Mouse (Mus musculus) neural tube, embryonic 14.5 days (tissue): ENCODE measurements around the gene Gm10037. TPM values are rescaled to one million over a fixed set of nuclear protein-coding genes. Genes with fewer than 3 reads are reported as not detected.
"Not testable (repeated sequence)": the region's sequence is repeated elsewhere in the genome, so short reads cannot be mapped to it uniquely, and the experiment has no call there.

Source experiments
- ATAC-seq: fragments of 200-750 bp; cut with Nextera tagmentation; 2 replicates; pipeline ENCODE4 v1.8.0; 2017; ENCODE audit warnings: low read depth, mild to moderate bottlenecking, moderate TSS enrichment, moderate library complexity
- H3K27ac ChIP-seq: fragments of 300-500 bp; sonication (generic); 2 replicates; pipeline ENCODE4 v1.5.1; 2014; ENCODE audit warnings: low read depth, mild to moderate bottlenecking, control low read depth, low read length, moderate library complexity, mixed read lengths
- H3K27me3 ChIP-seq: fragments of 300-500 bp; sonication (generic); 2 replicates; pipeline ENCODE4 v1.6.1; 2014; ENCODE audit warnings: low read length; ENCODE audit not compliant: control insufficient read depth, insufficient read depth
- H3K36me3 ChIP-seq: fragments of 300-500 bp; sonication (generic); 2 replicates; pipeline ENCODE4 v1.6.1; 2014; ENCODE audit warnings: low read length, mixed read lengths; ENCODE audit not compliant: control insufficient read depth, insufficient read depth
- H3K4me1 ChIP-seq: fragments of 300-500 bp; sonication (generic); 2 replicates; pipeline ENCODE4 v1.6.1; 2014; ENCODE audit warnings: low read length; ENCODE audit not compliant: control insufficient read depth, insufficient read depth
- H3K4me2 ChIP-seq: fragments of 300-500 bp; sonication (generic); 2 replicates; pipeline ENCODE4 v1.6.1; 2014; ENCODE audit warnings: mild to moderate bottlenecking, low read depth, low read length, control low read depth
- H3K4me3 ChIP-seq: fragments of 300-500 bp; sonication (generic); 2 replicates; pipeline ENCODE4 v1.5.1; 2014; ENCODE audit warnings: low read depth, low read length, control low read depth, mixed read lengths
- H3K9ac ChIP-seq: fragments of 300-500 bp; sonication (generic); replicated peaks from 2 replicates; pipeline ENCODE4 v1.6.1; 2014; ENCODE audit warnings: low read depth, mild to moderate bottlenecking, control low read depth, low read length, mixed read lengths
- H3K9me3 ChIP-seq: fragments of 300-500 bp; sonication (generic); 2 replicates; pipeline ENCODE4 v1.6.1; 2016; ENCODE audit warnings: low read length; ENCODE audit not compliant: control insufficient read depth
- WGBS: fragments of 180-500 bp; shearing (Covaris S2); extraction: QIAGEN DNeasy Blood & Tissue Kit; methylation state at CpG from one replicate; pipeline ENCODE4 v1.1.7; 2014; 5-methylcytosine and 5-hydroxymethylcytosine counted together
- polyA plus RNA-seq: library from polyadenylated mRNA; unstranded; fragments of >200 nt; fragmentation: Nextera tagmentation; extraction: Ambion mirVana; gene quantifications from 2 replicates; pipeline ENCODE4 v1.2.1, GENCODE M21; 2014

The Gm10037 gene
- polyA plus RNA-seq, 1 experiment from 2014 or later = 8.3 TPM

- Histone ChIP-seq H3K36me3 (no peaks in the 10 kb centered on the region), H3K27me3 (no peaks in the 10 kb centered on the region), H3K9me3 (no peaks in the 10 kb centered on the region), H3K27ac (no peak within 1 kb of the TSS), H3K4me1 (no peaks in the 10 kb centered on the region), H3K9ac (no peak within 1 kb of the TSS), H3K4me2 (no peak within 1 kb of the TSS), H3K4me3 (no peak within 1 kb of the TSS)
- ATAC-seq = no peak
- WGBS = 80% methylated on average over 11 of the region's 11 CpGs
Observed at GRCm38 (mm10) chr13:67863026-67863425, 32.1 kb downstream of the Gm10037 start, which contains the start of gene BC048507. BC048507 (plus strand) TSS chr13:67863326.

GRCm38 (mm10) chr13:67864764-67865350, 34.0 kb downstream of the Gm10037 start:
- Histone ChIP-seq H3K4me2 (no peak overlapping the region), H3K27me3 (no peaks in the 10 kb centered on the region), H3K4me1 (no peaks in the 10 kb centered on the region), H3K36me3 (no peaks in the 10 kb centered on the region), H3K9me3 (no peaks in the 10 kb centered on the region), H3K4me3 (no peak overlapping the region), H3K9ac (no peak overlapping the region), H3K27ac (no peak overlapping the region)
- 62% methylated on average over 5 of the region's 5 CpGs for WGBS
- ATAC-seq = no peak

- 31% methylated on average over 3 of the region's 3 CpGs for WGBS
- no peak overlapping the region for H3K9ac ChIP-seq
- H3K4me3 ChIP-seq = no peak overlapping the region
- ATAC-seq = no peak
- H3K36me3 ChIP-seq = no peaks in the 10 kb centered on the region
- H3K4me1 ChIP-seq = no peaks in the 10 kb centered on the region
- no peaks in the 10 kb centered on the region for H3K27me3 ChIP-seq
- H3K9me3 ChIP-seq = no peaks in the 10 kb centered on the region
- no peak overlapping the region for H3K4me2 ChIP-seq
- no peak overlapping the region for H3K27ac ChIP-seq
Observed at GRCm38 (mm10) chr13:67867899-67868298, 37.0 kb downstream of the Gm10037 start.

GRCm38 (mm10) chr13:67876049-67876698, 45.3 kb downstream of the Gm10037 start:
- 47% methylated on average over 6 of the region's 12 CpGs for WGBS
- H3K9me3 ChIP-seq, ATAC-seq, H3K4me3 ChIP-seq, H3K27ac ChIP-seq, H3K4me1 ChIP-seq, H3K36me3 ChIP-seq, H3K27me3 ChIP-seq, H3K9ac ChIP-seq: not testable (repeated sequence)
- H3K4me2 ChIP-seq = peak overlapping the region; percentile 23; the same call in 1 of the 2 replicates

- no peak overlapping the region for H3K4me3 ChIP-seq
- WGBS = 68% methylated on average over 6 of the region's 7 CpGs
- H3K27ac ChIP-seq = no peak overlapping the region
- no peaks in the 10 kb centered on the region for H3K36me3 ChIP-seq
- H3K27me3 ChIP-seq = no peaks in the 10 kb centered on the region
- no peaks in the 10 kb centered on the region for H3K9me3 ChIP-seq
- H3K4me2 ChIP-seq = no peak overlapping the region
- H3K9ac ChIP-seq = no peak overlapping the region
- H3K4me1 ChIP-seq = no peaks in the 10 kb centered on the region
- ATAC-seq = no peak
Observed at GRCm38 (mm10) chr13:67876699-67877254, 45.9 kb downstream of the Gm10037 start.

- Histone ChIP-seq H3K9ac (no peak overlapping the region), H3K4me1 (no peaks in the 10 kb centered on the region), H3K27me3 (no peaks in the 10 kb centered on the region), H3K27ac (no peak overlapping the region), H3K9me3 (no peaks in the 10 kb centered on the region), H3K36me3 (no peaks in the 10 kb centered on the region), H3K4me2 (no peak overlapping the region), H3K4me3 (no peak overlapping the region)
- no peak for ATAC-seq
- 92% methylated on average over 8 of the region's 8 CpGs for WGBS
Observed at GRCm38 (mm10) chr13:67883966-67884365, 53.1 kb downstream of the Gm10037 start.

Other genes with a start within 250 kb of the Gm10037 start
- gene Zfp729b, start 221.4 kb upstream of the Gm10037 start, polyA plus RNA-seq = 6.1 and 7.2 TPM in 2 replicates
- 1.2 TPM in 1 of 2 replicates, not detected in the other for gene Gm49345, start 193.3 kb upstream of the Gm10037 start, polyA plus RNA-seq
- 4.1 and 5.1 TPM in 2 replicates for gene Zfp729a, start 193.3 kb upstream of the Gm10037 start, polyA plus RNA-seq
- gene Zfp738, start 144.0 kb upstream of the Gm10037 start, polyA plus RNA-seq = 15.2 and 17.3 TPM in 2 replicates
- gene Zfp65, start 101.9 kb upstream of the Gm10037 start, polyA plus RNA-seq = 6.1 TPM in 2 replicates
- 7.9 and 9.3 TPM in 2 replicates for gene Zfp85, start 75.9 kb upstream of the Gm10037 start, polyA plus RNA-seq
- 3.2 and 3.3 TPM in 2 replicates for gene Zfp493, start 51.4 kb upstream of the Gm10037 start, polyA plus RNA-seq
- 13.1 and 14.2 TPM in 2 replicates for gene Zfp273, start 17.4 kb upstream of the Gm10037 start, polyA plus RNA-seq
- gene BC048507, start 32.2 kb downstream of the Gm10037 start, polyA plus RNA-seq = 0.49 TPM in 1 of 2 replicates, not detected in the other